Mouse (Mus musculus) C2C12 (cell line): ENCODE data around the gene Il10.

Experiments used
- CTCF ChIP-seq: IDR thresholded peaks from one replicate; pipeline ENCODE4 v1.5.1; 2011; ENCODE audit not compliant: control insufficient read depth, insufficient read depth, insufficient read length
- MAX ChIP-seq: IDR thresholded peaks from one replicate; pipeline ENCODE4 v1.6.1; 2011; ENCODE audit warnings: mild to moderate bottlenecking, control low read depth
- MYOD1 ChIP-seq: IDR thresholded peaks from one replicate; pipeline ENCODE4 v1.6.1; 2011; ENCODE audit warnings: low read depth; ENCODE audit not compliant: control insufficient read depth, insufficient read length
- USF1 ChIP-seq: IDR thresholded peaks from one replicate; pipeline ENCODE4 v1.6.1; 2011; ENCODE audit warnings: low read depth, mild to moderate bottlenecking, control low read depth, moderate library complexity

DNA sequence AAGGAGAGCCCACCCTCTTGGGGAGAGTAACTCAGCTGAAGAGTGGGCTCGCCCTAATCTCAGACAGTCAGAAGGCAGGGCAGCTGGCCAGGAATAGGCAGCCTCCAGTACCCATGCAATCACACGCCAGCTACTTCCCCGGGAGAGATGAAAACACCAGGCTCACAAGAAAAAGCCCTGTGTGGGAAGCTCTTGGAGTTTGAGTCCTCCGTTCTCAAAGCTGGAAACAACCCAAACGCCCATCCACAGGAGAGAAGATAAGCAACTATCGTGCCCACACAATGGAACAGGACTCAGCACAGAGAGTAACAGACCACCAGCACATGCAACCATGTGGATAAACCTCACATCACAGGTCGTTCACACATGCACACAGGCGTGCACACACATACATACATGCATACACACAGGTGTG, 54.9 kb downstream of the Il10 start:
- TF ChIP-seq CTCF (no peak), USF1 (no peak), MYOD1 (no peak), MAX (no peak)
